Mouse (Mus musculus) cortical plate, adult 2 months (tissue): Measurements from ENCODE around the gene Muc15.

Experiments
- CTCF ChIP-seq: fragments of 200-500 bp; IDR thresholded peaks from 2 replicates; pipeline ENCODE4 v1.5.1; 2011; ENCODE audit warnings: mild to moderate bottlenecking, control low read depth, low read length; ENCODE audit not compliant: insufficient read depth; ENCODE audit errors: extremely low read depth
- POLR2A ChIP-seq: fragments of 200-500 bp; IDR thresholded peaks from 2 replicates; pipeline ENCODE4 v1.6.1; 2011; ENCODE audit warnings: mild to moderate bottlenecking, low read length, control low read depth; ENCODE audit not compliant: insufficient read depth; ENCODE audit errors: extremely low read depth

GRCm38 (mm10) chr2:110737981-110738380, 16.8 kb downstream of the Muc15 start:
- TF ChIP-seq CTCF (no peak), POLR2A (no peak)
